Mouse (Mus musculus): ENCODE measurements around the gene Mrps6. TPM values are rescaled to one million over a fixed set of nuclear protein-coding genes. Genes with fewer than 3 reads are reported as not detected.

The Mrps6 gene
- polyA plus RNA-seq, 1 experiment from 2014 or later: 164 TPM

DNA sequence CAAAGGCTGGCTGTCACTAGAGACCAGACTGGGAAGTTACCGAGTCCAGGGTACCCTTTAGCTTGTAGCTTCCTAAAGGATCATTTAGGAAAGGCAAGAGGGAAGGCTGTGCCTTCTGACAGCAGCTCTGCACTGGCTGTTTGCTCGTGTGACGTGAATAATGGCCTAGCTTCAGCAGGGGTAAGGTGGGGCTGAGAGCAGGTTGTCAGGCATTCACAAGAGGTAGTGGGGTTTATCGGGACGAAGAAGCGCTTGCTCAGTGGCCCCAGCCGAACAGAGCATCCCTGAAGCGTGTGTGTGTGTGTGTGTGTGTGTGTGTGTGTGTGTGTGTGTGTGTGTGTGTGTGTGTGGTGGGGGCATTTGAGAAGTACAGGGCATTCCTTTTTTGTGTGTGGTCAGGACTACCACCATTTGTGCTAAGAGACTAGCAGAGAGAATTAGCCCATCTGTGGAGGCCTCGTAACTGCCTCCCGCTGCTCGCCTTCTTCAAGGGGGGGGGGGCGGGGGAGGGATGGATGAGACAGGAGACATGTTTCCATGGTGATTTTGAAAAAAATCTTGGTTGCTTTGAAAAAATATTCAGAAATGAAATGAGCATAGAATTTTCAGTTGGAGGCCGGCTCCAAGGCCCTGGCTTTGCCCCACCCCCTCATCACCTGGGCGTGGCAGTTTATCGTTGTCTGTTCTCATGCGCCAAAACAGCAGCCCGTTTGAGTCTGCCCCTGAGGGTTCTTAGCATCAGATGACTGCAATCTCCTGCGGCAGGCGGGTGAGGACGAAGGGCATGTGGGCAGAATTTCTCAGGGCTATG, 57.7 kb downstream of the Mrps6 start:
- no peak overlapping the region for H3K27ac ChIP-seq (ENCODE audit: low read length)
- peak overlapping the region; percentile 35 for H3K4me2 ChIP-seq (replicated peaks; ENCODE audit: low read depth, low read length)
- ATAC-seq (ENCODE audit: low FRiP score, low TSS enrichment): no peak
- H3K4me3 ChIP-seq (ENCODE audit: low read length): no peak overlapping the region
- H3K36me3 ChIP-seq (ENCODE audit: insufficient read depth, low read length): peaks cover 15% of the 10 kb centered on the region
- H3K27me3 ChIP-seq (ENCODE audit: insufficient read depth, low read length): no peaks in the 10 kb centered on the region
- H3K4me1 ChIP-seq (ENCODE audit: insufficient read depth, low read length): peaks cover 7% of the 10 kb centered on the region; the same call in 1 of the 2 replicates
- H3K9ac ChIP-seq (replicated peaks; ENCODE audit: low read length): no peak overlapping the region
- 31% methylated on average over 19 of the region's 20 CpGs for WGBS
- no peaks in the 10 kb centered on the region for H3K9me3 ChIP-seq (ENCODE audit: low read length)

DNA sequence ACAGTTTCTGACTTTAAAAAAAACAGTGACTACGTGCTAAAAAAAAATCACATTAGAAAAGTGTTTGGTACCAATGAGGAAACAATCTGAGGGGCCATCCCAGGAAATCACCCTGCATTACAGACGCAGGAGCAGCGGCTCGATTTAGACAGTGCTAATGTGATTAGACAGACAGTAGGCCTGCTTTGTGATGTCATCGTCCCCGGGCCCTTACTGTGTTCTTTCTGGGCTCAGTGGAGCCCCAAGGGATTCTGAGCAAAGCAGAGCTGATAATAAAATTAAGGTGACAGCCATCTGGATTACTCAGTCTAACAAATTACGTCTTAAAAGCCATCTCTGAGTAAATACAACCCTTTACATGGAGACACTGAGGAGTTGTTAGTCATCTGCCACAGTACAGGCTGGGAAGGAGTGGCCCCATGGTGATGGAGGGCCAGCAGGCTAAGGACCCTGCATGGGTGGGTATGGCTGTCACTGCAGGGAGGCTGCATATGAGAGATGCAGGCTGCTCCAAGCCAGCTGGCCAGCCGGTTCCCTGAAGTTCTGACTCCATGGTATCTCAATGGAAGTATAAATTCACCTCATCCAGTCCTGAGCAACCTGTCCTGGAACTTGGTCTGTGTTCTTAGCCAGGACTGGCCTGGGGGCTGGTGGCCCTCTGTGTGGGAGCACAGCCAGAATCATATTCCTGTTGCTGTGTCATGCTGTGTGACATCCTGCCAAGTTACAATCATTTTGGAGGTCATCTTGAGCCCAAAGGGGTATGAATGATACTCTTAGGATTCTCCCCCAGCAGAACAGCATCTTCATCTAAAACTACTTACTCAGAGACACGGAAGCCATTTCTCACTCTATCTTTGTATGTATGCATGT, 59.5 kb downstream of the Mrps6 start:
- Histone ChIP-seq H3K36me3 (ENCODE audit: insufficient read depth, low read length) (peaks cover 9% of the 10 kb centered on the region), H3K4me1 (ENCODE audit: insufficient read depth, low read length) (peaks cover 7% of the 10 kb centered on the region; the same call in 1 of the 2 replicates), H3K27me3 (ENCODE audit: insufficient read depth, low read length) (no peaks in the 10 kb centered on the region), H3K9me3 (ENCODE audit: low read length) (no peaks in the 10 kb centered on the region), H3K9ac (replicated peaks; ENCODE audit: low read length) (no peak overlapping the region), H3K27ac (ENCODE audit: low read length) (no peak overlapping the region), H3K4me3 (ENCODE audit: low read length) (no peak overlapping the region), H3K4me2 (replicated peaks; ENCODE audit: low read depth, low read length) (no peak overlapping the region)
- WGBS: 74% methylated on average over 9 of the region's 9 CpGs
- ATAC-seq (ENCODE audit: low FRiP score, low TSS enrichment): no peak

GRCm38 (mm10) chr16:92119013-92119515, 61.0 kb downstream of the Mrps6 start:
- peak; percentile 57; the same call in 1 of the 2 replicates for ATAC-seq (ENCODE audit: low FRiP score, low TSS enrichment)
- no peak overlapping the region for H3K4me2 ChIP-seq (replicated peaks; ENCODE audit: low read depth, low read length)
- WGBS: 62% methylated on average over 13 of the region's 13 CpGs

DNA sequence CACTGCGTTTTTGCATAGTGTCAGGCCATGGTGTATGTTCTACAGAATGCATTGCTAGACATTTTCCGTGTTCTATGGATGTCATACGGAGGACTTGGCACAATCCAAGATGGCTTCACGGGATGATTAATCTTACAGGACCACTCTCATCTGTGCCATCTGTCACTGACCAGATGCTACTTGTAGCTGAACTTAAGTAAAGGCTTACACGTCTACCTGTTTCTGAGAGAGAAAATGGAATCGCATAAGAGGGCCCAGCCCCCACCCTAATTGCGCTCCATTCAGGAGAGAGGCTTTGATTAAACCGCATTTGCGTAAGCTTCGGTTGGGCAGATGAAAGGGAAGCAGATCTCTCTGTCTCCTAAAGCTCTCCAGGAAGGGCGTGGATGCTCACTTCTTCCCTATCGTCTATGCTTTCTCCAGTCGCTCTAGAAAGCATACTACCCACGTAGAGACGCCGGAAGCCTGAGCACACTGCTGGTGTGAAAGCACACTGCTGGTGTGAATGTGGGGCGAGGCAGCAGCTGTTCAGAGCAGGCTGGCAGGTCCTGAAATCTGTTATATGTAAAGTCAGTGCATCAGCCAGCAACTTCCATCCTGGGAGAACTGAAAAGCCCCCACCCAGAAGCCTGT, 62.9 kb downstream of the Mrps6 start:
- WGBS: 75% methylated on average over 17 of the region's 17 CpGs
- Histone ChIP-seq H3K27me3 (ENCODE audit: insufficient read depth, low read length) (no peaks in the 10 kb centered on the region), H3K9me3 (ENCODE audit: low read length) (peaks cover 8% of the 10 kb centered on the region), H3K4me1 (ENCODE audit: insufficient read depth, low read length) (peaks cover 5% of the 10 kb centered on the region; the same call in 1 of the 2 replicates), H3K4me3 (ENCODE audit: low read length) (no peak overlapping the region), H3K36me3 (ENCODE audit: insufficient read depth, low read length) (no peaks in the 10 kb centered on the region), H3K4me2 (replicated peaks; ENCODE audit: low read depth, low read length) (no peak overlapping the region), H3K27ac (ENCODE audit: low read length) (no peak overlapping the region), H3K9ac (replicated peaks; ENCODE audit: low read length) (no peak overlapping the region)
- ATAC-seq (ENCODE audit: low FRiP score, low TSS enrichment): no peak

More at GRCm38 (mm10) chr16:92119013-92119515, 61.0 kb downstream of the Mrps6 start:
- Histone ChIP-seq H3K36me3 (ENCODE audit: insufficient read depth, low read length) (no peaks in the 10 kb centered on the region), H3K4me1 (ENCODE audit: insufficient read depth, low read length) (peaks cover 7% of the 10 kb centered on the region; the same call in 1 of the 2 replicates), H3K4me3 (ENCODE audit: low read length) (no peak overlapping the region), H3K27ac (ENCODE audit: low read length) (no peak overlapping the region), H3K27me3 (ENCODE audit: insufficient read depth, low read length) (no peaks in the 10 kb centered on the region), H3K9ac (replicated peaks; ENCODE audit: low read length) (no peak overlapping the region), H3K9me3 (ENCODE audit: low read length) (no peaks in the 10 kb centered on the region)

GRCm38 (mm10) chr16:92127226-92127625, 69.2 kb downstream of the Mrps6 start:
- Histone ChIP-seq H3K36me3 (ENCODE audit: insufficient read depth, low read length) (no peaks in the 10 kb centered on the region), H3K4me1 (ENCODE audit: insufficient read depth, low read length) (no peaks in the 10 kb centered on the region), H3K9ac (replicated peaks; ENCODE audit: low read length) (no peak overlapping the region), H3K4me2 (replicated peaks; ENCODE audit: low read depth, low read length) (no peak overlapping the region), H3K4me3 (ENCODE audit: low read length) (no peak overlapping the region), H3K27me3 (ENCODE audit: insufficient read depth, low read length) (no peaks in the 10 kb centered on the region), H3K27ac (ENCODE audit: low read length) (no peak overlapping the region), H3K9me3 (ENCODE audit: low read length) (peaks cover 8% of the 10 kb centered on the region)
- no peak for ATAC-seq (ENCODE audit: low FRiP score, low TSS enrichment)
- WGBS: 44% methylated on average over 4 of the region's 4 CpGs

DNA sequence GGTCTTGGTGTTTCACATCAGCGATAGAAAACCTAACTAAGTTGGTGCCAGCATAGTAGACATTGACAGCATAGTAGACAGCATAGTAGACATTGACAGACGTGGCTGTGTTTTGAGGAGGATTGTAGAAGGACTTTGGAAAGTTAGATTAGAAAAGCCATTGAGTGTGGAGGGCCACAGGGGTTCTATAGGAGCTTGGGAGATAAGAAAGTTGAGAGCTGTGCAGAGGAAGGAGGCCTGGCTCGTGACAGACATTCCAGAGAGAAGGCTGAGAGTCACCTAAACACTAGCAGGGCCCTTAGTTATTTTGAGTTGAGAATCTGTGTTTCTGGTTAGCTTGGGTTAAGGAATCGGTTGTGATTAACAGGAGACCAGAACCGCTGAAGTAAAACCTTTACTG, 69.6 kb downstream of the Mrps6 start:
- WGBS: 82% methylated on average over 5 of the region's 5 CpGs
- H3K4me3 ChIP-seq (ENCODE audit: low read length): no peak overlapping the region

DNA sequence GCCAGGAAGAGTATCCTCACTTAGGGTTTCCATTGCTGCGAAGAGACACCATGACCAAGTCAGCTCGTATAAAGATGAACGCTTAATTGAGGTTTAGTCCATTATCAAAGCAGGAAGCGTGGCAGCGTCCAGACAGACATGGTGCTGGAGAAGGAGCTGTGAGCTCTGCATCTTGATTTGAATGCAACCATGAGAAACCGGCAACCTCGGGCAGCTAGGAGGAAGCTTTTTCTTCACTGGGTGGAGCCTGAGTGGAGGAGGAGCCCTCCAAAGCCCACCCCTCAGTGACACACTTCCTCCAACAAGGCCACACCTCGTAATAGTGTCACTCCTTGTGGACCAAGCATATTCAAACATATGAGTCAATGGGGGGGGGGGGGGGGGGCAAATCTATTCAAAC, 71.8 kb downstream of the Mrps6 start:
- Histone ChIP-seq H3K9ac (replicated peaks; ENCODE audit: low read length) (no peak overlapping the region), H3K36me3 (ENCODE audit: insufficient read depth, low read length) (no peaks in the 10 kb centered on the region), H3K4me1 (ENCODE audit: insufficient read depth, low read length) (no peaks in the 10 kb centered on the region), H3K27ac (ENCODE audit: low read length) (no peak overlapping the region), H3K4me2 (replicated peaks; ENCODE audit: low read depth, low read length) (no peak overlapping the region), H3K27me3 (ENCODE audit: insufficient read depth, low read length) (no peaks in the 10 kb centered on the region), H3K4me3 (ENCODE audit: low read length) (no peak overlapping the region), H3K9me3 (ENCODE audit: low read length) (peaks cover under 1% of the 10 kb centered on the region; the same call in 1 of the 2 replicates)
- no peak for ATAC-seq (ENCODE audit: low FRiP score, low TSS enrichment)
- WGBS: 93% methylated on average over 8 of the region's 8 CpGs

More for the DNA sequence above, 69.6 kb downstream of the Mrps6 start:
- peaks cover 8% of the 10 kb centered on the region for H3K9me3 ChIP-seq (ENCODE audit: low read length)
- no peak overlapping the region for H3K27ac ChIP-seq (ENCODE audit: low read length)
- H3K27me3 ChIP-seq (ENCODE audit: insufficient read depth, low read length): no peaks in the 10 kb centered on the region
- no peaks in the 10 kb centered on the region for H3K4me1 ChIP-seq (ENCODE audit: insufficient read depth, low read length)
- no peak for ATAC-seq (ENCODE audit: low FRiP score, low TSS enrichment)
- H3K9ac ChIP-seq (replicated peaks; ENCODE audit: low read length): no peak overlapping the region
- no peaks in the 10 kb centered on the region for H3K36me3 ChIP-seq (ENCODE audit: insufficient read depth, low read length)
- H3K4me2 ChIP-seq (replicated peaks; ENCODE audit: low read depth, low read length): no peak overlapping the region

- no peaks in the 10 kb centered on the region for H3K27me3 ChIP-seq (ENCODE audit: insufficient read depth, low read length)
- H3K27ac ChIP-seq (ENCODE audit: low read length): no peak overlapping the region
- H3K4me3 ChIP-seq (ENCODE audit: low read length): no peak overlapping the region
- ATAC-seq (ENCODE audit: low FRiP score, low TSS enrichment): no peak
- WGBS: 87% methylated on average over 4 of the region's 4 CpGs
- H3K4me2 ChIP-seq (replicated peaks; ENCODE audit: low read depth, low read length): no peak overlapping the region
- H3K9me3 ChIP-seq (ENCODE audit: low read length): no peaks in the 10 kb centered on the region
- no peaks in the 10 kb centered on the region for H3K4me1 ChIP-seq (ENCODE audit: insufficient read depth, low read length)
- H3K36me3 ChIP-seq (ENCODE audit: insufficient read depth, low read length): no peaks in the 10 kb centered on the region
- no peak overlapping the region for H3K9ac ChIP-seq (replicated peaks; ENCODE audit: low read length)
Observed at GRCm38 (mm10) chr16:92132511-92132910, 74.4 kb downstream of the Mrps6 start.

- 75% methylated on average over 11 of the region's 11 CpGs for WGBS
- Histone ChIP-seq H3K4me1 (ENCODE audit: insufficient read depth, low read length) (no peaks in the 10 kb centered on the region; the same call in 1 of the 2 replicates), H3K9me3 (ENCODE audit: low read length) (no peaks in the 10 kb centered on the region), H3K36me3 (ENCODE audit: insufficient read depth, low read length) (no peaks in the 10 kb centered on the region), H3K27me3 (ENCODE audit: insufficient read depth, low read length) (no peaks in the 10 kb centered on the region), H3K27ac (ENCODE audit: low read length) (no peak overlapping the region), H3K9ac (replicated peaks; ENCODE audit: low read length) (no peak overlapping the region), H3K4me2 (replicated peaks; ENCODE audit: low read depth, low read length) (no peak overlapping the region), H3K4me3 (ENCODE audit: low read length) (no peak overlapping the region)
- no peak for ATAC-seq (ENCODE audit: low FRiP score, low TSS enrichment)
Observed at GRCm38 (mm10) chr16:92134148-92134764, 76.2 kb downstream of the Mrps6 start.

Measured in kidney, embryonic 16.5 days (tissue).